Mouse (Mus musculus): ENCODE data around the gene Creb3l1.
A peak's percentile ranks its signal among the peaks of the same experiment; 100 is the strongest.

Gene Creb3l1

DNA sequence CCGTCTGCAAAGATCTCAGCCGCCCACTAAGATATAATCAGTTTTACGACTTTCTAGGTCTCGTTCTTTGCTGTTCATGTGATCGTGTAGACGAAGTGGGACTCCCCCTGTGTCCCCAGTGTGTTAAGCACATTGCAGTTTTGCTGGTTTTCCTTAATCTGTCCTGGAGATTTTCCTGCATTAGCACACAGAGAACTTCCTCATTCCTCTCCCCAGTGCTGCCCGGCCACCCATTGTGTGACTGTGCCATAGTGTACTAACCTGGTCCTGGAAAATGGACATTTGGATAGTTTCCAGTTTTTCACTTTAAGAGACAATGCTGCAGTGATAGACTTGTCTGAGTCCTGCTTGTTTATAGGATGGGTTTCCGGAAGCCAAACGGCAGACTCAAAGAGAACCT is 10.0 kb upstream of the Creb3l1 start:
- no peak for DNase-seq (ENCODE audit: low read depth, low spot score)

- no peak for DNase-seq (ENCODE audit: low read depth, low spot score)
These were observed 6.3 kb upstream of the Creb3l1 start for GRCm38 (mm10) chr2:92030554-92030953.

GRCm38 (mm10) chr2:92029387-92030133 is 5.3 kb upstream of the Creb3l1 start:
- DNase-seq (ENCODE audit: low read depth, low spot score): no peak

DNA sequence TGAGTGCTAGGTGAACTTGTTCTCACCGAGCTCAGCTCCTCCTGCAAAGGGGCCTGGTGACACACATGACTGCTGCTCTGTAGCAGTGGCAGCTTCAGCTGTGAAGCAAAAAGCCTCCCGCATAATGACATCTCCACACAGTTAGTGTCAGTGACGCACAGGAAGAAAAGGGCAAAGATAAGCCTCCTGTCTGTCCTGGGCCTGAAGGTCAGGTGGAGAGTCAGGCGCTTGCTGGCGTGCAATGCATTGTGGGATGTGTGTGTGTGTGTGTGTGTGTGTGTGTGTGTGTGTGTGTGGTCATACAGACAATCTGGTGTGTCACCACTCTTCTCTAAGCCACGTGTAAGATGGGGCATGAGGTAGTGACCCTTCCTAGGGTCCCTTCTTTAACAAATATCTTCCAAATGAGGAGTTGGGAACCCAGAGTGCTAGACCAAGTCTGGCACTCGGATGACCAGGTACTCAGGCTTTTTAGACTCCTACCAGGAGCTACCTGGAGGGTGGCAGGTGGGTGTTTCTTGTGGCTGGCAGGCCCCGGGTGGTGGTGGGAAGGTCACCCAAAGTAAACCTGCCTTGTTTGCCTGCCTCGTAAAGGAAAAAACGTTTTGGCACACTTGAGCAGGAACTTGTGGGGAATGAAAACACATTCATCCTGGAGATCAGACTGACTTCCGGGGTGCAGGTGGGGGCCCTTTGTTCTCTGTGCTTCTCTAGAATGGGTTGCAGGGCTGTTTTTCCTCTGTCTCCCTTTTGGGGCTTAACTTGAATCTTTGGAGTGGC is 3.7 kb upstream of the Creb3l1 start:
- peak; percentile 20 for DNase-seq (ENCODE audit: low read depth, low spot score)

GRCm38 (mm10) chr2:92025966-92026365 is 1.7 kb upstream of the Creb3l1 start:
- no peak for DNase-seq (ENCODE audit: low read depth, low spot score)

GRCm38 (mm10) chr2:92025202-92025601 is 900 bp upstream of the Creb3l1 start:
- DNase-seq (ENCODE audit: low read depth, low spot score): no peak

DNA sequence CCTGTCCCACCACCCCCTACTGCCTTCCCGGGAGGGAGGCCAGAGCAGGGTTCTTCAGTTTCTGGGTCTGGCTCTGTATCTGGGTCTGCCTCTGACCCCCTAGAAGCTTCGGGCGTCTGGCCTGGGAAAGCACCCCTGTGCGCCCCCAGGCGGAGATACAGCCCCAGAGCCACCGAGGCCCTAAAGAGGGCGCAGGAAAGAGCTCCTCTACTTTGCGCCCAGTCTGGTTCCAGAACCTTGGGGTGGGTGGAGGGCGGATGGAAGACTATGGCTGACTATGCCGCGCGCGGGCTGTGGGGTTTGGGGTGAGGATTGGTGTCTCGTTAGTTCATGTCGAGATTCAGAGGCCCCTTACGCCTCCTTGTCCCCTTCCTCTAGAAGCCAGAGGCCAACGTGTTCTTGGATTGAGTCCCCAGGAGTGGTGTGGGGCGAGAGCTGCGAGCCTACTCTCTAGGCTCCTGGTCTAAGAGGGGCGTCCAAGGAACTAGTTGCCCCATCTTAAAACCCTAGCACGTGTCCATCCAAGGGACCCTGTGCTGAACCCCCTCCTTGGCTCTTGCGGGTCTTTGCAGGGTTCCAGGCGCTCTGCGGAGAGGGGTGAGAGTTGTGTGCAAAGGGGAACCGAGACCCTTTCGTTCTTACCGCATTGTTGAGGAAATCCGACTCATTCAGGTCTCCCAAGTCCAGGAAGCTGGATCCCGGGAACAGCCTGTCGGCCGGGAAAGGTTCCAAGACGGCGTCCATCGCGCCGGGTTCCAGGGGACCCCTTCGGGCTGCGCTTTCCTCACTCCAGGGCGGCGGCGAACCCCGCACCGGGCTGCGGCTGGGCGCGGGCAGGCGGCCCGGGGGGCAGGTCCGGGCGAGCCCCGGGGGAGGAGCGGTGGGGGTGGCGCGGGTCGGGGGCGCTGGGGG is 684 bp downstream of the Creb3l1 start:
- peak; percentile 42 for DNase-seq (ENCODE audit: low read depth, low spot score)

- no peak for DNase-seq (ENCODE audit: low read depth, low spot score)
These were observed 3.5 kb downstream of the Creb3l1 start for GRCm38 (mm10) chr2:92020676-92021265.

DNA sequence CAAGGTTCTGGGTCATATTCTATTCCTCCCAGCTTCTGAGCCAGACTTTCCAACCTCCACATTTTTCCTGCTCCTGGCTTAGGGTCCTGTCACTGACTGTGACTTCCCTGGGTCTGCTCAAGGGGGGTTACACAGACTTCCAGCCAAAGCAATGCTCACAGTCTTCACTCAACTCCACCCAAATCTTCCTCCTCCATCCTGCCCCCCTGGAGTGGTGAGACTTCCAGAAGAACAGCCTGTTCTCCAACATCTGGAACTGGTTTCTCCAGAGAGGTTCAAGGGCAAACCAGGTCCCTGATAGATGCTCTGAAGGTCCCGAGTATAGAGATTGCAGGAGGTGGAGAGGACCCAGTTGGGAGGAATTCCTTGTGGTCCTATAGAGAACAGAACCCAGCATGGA is 6.9 kb downstream of the Creb3l1 start:
- no peak for DNase-seq (ENCODE audit: low read depth, low spot score)

GRCm38 (mm10) chr2:92016981-92017380 is 7.3 kb downstream of the Creb3l1 start:
- no peak for DNase-seq (ENCODE audit: low read depth, low spot score)

DNA sequence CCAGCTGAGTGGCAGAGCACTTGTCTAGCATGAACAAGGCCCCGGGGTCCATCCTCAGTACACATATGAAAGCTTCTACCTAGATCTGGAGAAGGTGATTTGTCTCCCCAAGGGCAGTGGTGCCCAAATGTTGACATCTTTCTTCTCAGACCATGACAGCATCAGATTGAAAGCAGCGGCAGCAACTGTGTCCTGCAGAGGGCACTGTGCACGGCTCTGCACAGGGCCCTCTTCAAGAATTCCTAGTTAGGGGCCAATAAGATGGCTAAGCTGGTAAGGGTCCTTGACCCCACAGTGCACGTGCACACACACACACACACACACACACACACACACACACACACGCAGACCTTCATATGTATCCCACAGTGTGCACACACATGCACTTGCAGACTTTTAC is 9.4 kb downstream of the Creb3l1 start:
- no peak for DNase-seq (ENCODE audit: low read depth, low spot score)

DNA sequence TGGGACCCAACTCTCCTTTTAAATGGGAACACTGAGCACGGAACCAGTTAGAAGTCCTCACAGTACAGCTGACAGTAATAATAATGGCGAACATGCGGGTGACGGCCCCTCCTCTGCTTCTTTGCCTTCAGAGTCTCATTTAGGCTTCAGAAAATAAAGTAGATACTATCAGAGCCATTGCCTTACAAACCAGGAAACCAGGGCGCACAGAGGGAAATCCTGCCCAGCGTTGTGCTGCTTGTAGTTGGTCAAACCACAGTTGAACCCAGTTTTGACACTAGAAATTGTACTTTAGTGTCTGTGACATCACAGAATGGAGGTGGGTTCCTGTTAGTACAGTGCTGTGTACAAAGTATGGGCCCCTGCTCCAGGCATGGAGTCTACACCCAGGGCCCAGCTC is 10.1 kb downstream of the Creb3l1 start:
- no peak for DNase-seq (ENCODE audit: low read depth, low spot score)

DNA sequence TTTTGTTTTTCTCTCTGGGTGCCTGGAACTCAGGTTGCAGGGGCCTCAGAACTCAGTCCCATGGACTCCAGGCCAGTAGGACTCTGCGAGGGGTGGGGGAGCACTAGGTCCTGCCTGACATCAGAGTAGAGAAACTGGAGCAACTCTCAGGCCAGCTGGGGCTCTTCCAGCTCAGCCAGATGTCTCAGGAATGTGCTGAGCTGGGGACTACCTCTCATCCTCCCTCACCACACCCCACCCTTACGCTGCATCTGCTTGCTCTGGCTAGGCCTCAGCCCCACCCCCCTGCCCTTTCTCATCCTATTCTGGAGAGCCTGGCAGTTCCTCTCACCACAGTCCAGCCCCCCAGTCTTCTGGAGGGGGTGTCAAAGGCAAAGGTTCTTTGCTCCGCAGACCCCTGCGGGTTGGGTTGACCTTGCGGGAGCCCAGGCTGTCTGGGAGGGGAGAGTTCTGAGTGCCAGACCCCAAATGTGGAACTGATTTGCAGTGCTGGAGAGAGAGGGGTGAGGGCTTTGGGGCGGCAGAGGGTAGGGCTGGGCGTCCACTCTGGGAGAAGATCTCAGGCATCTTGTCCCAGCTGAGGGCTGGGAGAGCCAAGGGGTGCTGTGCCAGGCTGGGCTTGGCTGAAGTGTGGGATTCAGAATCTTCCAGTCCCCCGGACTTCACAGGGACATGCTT is 11.4 kb downstream of the Creb3l1 start:
- DNase-seq (ENCODE audit: low read depth, low spot score): no peak

- no peak for DNase-seq (ENCODE audit: low read depth, low spot score)
These were observed 12.6 kb downstream of the Creb3l1 start for GRCm38 (mm10) chr2:92011424-92012353.

GRCm38 (mm10) chr2:92008623-92009404 is 15.5 kb downstream of the Creb3l1 start:
- no peak for DNase-seq (ENCODE audit: low read depth, low spot score)

DNA sequence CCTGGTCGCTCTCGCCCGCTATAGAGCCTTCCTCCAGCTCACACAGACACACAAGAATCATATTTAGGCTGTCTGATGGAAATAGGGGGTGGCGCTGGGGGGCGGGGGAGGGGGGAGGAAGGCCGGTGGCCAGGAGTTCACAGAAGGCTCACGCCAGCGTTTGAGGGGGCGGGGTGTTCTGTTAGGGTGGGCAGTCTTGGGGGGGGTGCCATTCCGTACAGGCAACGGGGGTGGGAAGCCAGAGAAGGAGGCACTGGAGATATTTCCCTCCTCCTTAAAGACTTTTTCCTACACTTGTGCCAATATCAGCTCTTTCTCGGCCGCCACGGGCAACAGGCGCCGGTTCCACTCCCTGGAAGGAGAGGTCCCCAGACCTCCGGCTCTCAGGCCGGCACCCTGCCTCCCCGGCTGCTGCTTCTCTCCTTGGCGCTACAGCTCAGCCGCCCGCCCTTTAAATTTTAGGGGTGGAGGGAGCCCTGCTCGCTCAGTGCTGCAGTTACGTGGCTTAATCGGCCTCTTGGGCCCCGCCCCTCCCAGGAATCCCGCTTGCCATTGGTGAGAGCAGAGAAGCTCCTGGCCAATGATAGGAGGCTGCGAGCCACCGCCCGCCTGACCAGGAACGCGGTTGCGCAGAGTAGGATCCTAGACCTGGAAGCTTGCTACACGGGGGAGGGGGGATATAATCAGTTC is 16.2 kb downstream of the Creb3l1 start:
- DNase-seq (ENCODE audit: low read depth, low spot score): peak; percentile 96

DNA sequence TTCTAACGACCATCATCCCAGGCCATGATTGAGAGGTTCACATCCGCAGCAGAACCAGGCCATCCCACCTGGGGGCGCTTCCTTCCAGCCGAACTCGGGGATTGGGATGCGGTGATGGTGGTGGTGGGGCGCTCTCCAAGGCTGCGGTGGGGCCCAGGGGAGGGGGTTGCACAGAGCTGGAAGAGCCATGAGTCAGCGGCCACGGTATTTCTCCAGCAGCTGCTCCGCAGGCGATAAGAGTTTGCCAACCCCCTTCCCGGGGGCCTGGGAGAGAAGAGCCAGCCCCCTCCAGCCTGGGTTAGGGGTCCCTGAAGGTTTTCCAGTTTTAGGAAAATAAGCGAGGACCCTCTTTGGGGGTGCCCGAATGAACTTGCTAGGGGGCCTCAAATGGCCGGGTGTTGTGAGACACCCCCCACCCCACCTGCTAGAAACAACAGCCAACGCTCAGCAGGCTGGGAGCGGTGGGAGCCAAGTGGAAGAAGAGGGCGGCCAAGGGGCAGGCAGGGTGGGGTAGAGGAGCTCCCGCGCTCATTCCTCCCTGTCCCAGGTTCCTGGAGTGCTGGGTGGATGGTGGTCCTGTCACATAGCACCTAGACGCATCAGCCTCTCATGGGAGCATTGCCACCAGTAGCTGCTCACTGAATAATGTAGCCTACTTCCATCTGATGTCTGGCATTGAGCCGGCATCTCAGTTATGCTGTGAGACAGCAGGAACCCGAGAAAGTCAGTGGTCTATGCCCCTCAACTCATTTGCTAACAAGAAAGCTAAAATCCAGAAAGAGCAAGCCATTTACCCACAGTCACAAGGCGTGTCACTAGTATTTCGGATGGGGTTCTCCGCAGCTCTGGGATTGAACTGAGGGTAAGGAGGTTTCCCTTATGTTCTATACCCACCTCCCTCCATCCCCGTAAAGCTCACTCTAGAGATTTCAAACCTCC is 17.1 kb downstream of the Creb3l1 start:
- DNase-seq (ENCODE audit: low read depth, low spot score): peak; percentile 30
